Mouse (Mus musculus) megakaryocyte-erythroid progenitor cell, adult 5-6 weeks (primary cell): ENCODE results near the gene Eps8l2. TPM values are rescaled to one million over a fixed set of nuclear protein-coding genes. Genes with fewer than 3 reads are reported as not detected.

Experiments
- ATAC-seq: replicated peaks from 2 replicates; pipeline ENCODE4 v1.8.0; 2016; ENCODE audit warnings: mild to moderate bottlenecking, inconsistent platforms; ENCODE audit not compliant: severe bottlenecking, poor library complexity, low FRiP score, low TSS enrichment
- total RNA-seq, 2 experiments: library from RNA; stranded (forward) in 1 of 2; stranded (reverse) in 1 of 2; fragments of 200-1000, 215-1000 nt in 1 of 2; fragments of >200 nt in 1 of 2; fragmentation: Nextera tagmentation in 1 of 2; gene quantifications; 2 replicates each; pipeline ENCODE4 v1.2.3; 2014 to 2017

Gene Eps8l2
- total RNA-seq (2014; fragmentation: Nextera tagmentation): 2.0 TPM in 1 of 2 replicates, not detected in the other
- not detected in 2 replicates for total RNA-seq (2017)

- ATAC-seq: peak; percentile 78
Observed at GRCm38 (mm10) chr7:141338576-141339131, at the start of gene Eps8l2. Gene Eps8l2 (plus strand): TSS chr7:141338880.

GRCm38 (mm10) chr7:141291921-141292582 is 46.6 kb upstream of the Eps8l2 start, which contains the start of gene Drd4:
Gene Drd4 (plus strand): TSS chr7:141292006.
- no peak for ATAC-seq

GRCm38 (mm10) chr7:141292583-141293388 is 45.9 kb upstream of the Eps8l2 start:
- ATAC-seq: no peak

- no peak for ATAC-seq
Observed at GRCm38 (mm10) chr7:141293852-141294471, 44.7 kb upstream of the Eps8l2 start.

GRCm38 (mm10) chr7:141294479-141294878 is 44.2 kb upstream of the Eps8l2 start:
- no peak for ATAC-seq

- peak; percentile 81 for ATAC-seq
Observed at GRCm38 (mm10) chr7:141297926-141298650, 40.6 kb upstream of the Eps8l2 start.

- ATAC-seq: no peak
Observed at GRCm38 (mm10) chr7:141299175-141299574, 39.5 kb upstream of the Eps8l2 start.

- ATAC-seq: no peak
Observed at GRCm38 (mm10) chr7:141301386-141301785, 37.3 kb upstream of the Eps8l2 start.

- ATAC-seq: no peak
Observed at GRCm38 (mm10) chr7:141302702-141303268, 35.9 kb upstream of the Eps8l2 start.

GRCm38 (mm10) chr7:141304537-141304936 is 34.1 kb upstream of the Eps8l2 start:
- no peak for ATAC-seq

GRCm38 (mm10) chr7:141314416-141314815 is 24.3 kb upstream of the Eps8l2 start:
- ATAC-seq: no peak

- no peak for ATAC-seq
Observed at GRCm38 (mm10) chr7:141315076-141315475, 23.6 kb upstream of the Eps8l2 start.

- ATAC-seq: peak; percentile 89
Observed at GRCm38 (mm10) chr7:141315974-141316373, 22.7 kb upstream of the Eps8l2 start.

- ATAC-seq: no peak
Observed at GRCm38 (mm10) chr7:141317619-141318132, 21.0 kb upstream of the Eps8l2 start.

- no peak for ATAC-seq
Observed at GRCm38 (mm10) chr7:141319446-141319845, 19.2 kb upstream of the Eps8l2 start.

- no peak for ATAC-seq
Observed at GRCm38 (mm10) chr7:141324686-141325085, 14.0 kb upstream of the Eps8l2 start.

- no peak for ATAC-seq
Observed at GRCm38 (mm10) chr7:141326546-141327446, 11.9 kb upstream of the Eps8l2 start.
